Mouse (Mus musculus) urinary bladder, adult 18-20 months (tissue): ENCODE measurements at regions not wholly inside any gene's neighbourhood (a gene's known extent, or its start where the extent isn't known, plus 50 kb on each side); places are given as distances from the start of the nearest gene placed in this dataset.

Experiments used
- DNase-seq, 2 experiments: peaks; one replicate each; pipeline ENCODE4 v3.0.0; 2022; ENCODE audit warnings: low spot score in 2 of 2, mixed read lengths in 2 of 2

DNA sequence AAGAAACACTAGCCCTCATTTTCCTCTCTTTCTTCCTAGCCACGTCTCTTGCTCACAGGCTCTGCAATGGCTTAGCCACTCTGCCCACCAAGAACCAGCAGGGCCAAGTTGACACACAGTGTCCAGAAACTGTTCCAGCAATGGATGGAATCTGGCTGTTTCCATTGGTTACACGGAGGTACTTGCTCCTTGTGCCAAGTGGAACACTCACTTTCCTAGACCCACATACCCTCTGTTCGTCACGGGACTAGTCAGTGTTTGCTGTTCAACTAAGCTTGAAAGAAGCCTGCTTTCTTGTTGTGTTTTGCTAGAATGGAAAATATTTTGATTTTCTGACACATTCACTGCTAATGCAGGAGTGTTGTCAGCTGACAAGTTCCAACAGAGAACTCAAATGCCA is 575.7 kb upstream of the Gulo start:
- no peak for DNase-seq

DNA sequence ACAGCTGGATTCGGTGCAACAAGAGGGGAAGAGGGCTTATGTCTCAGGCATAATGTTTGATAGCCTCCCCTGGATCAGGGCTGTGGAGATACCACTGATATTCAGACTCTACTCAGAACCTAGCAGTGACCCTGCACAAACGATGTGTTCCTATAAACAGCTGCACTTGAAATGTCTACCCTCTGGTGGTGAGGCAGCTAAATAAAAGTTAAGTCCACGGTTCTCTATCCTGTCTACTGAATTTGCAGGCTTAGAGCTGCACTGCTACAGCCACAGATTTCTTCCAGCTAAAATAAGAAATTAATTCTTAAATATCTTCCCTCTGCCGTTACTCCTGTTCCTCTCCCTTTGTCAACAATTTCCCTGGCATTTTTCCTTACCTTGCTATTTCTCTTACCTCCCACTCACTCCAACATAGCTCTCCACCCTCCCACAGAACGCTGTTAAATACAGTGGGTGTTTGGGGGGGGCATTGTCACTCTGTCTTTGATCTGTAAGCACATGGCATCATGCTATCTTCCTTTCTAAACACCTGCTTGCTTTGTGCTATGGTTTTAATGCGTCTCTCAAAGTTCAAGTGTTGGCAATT is 571.0 kb upstream of the Gulo start:
- no peak for DNase-seq

DNA sequence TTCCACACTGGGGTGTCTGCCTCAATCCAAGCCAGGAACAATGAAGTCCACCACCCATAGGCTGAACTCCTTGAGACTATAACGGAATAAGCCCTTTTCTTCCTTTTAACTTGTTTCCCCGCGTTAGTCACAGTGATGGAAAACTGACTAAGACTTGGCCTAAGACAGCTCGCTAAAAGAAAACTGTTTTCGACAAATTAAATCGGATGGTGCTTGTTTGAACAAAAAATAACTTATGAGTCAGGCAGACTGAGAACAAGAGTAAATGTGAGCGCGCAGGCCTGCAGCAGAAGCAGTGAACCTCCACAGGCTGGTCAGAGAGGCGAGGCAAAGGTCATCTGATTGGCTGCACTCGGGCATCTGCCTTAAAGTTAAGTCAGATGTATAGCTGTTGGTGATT is 557.6 kb upstream of the Gulo start:
- DNase-seq: peak in 1 of 2 experiments; percentile 4

DNA sequence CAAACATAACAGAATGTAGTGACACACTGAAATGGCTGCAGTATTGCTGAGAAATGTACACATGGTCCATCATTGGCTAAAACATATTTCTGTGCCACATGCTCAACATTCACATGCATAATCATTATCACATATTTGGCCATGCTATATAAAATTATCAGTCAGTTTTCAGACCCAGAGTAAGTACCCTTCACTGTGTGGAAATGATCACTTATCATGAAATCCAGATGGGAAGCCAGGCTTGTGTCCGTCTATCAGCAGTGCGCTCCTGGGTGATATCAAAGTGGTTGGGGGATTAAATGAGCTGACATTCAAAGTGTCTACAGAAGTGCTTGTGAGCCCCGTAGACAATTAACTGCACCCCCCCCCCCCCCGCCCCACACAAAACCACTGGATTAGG is 553.7 kb upstream of the Gulo start:
- DNase-seq: no peak

DNA sequence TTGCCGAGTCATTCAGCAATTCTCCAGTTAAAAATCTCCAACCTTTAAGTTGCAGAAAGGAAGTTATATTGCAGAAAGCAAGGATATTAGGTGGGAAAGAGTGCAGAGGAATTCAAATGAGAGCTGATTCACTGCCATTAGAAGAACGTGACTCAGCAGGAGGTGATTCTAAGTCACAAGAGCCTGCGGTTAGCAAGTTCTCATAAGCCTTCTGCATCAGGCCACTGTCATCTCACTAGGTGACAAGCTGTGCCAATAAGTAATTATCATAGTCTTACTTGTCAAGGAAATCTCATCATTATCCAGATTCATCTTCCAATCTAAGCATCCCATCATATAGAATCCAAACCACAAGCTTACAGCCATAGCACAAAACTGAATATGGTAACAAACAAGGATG is 552.7 kb upstream of the Gulo start:
- no peak for DNase-seq

DNA sequence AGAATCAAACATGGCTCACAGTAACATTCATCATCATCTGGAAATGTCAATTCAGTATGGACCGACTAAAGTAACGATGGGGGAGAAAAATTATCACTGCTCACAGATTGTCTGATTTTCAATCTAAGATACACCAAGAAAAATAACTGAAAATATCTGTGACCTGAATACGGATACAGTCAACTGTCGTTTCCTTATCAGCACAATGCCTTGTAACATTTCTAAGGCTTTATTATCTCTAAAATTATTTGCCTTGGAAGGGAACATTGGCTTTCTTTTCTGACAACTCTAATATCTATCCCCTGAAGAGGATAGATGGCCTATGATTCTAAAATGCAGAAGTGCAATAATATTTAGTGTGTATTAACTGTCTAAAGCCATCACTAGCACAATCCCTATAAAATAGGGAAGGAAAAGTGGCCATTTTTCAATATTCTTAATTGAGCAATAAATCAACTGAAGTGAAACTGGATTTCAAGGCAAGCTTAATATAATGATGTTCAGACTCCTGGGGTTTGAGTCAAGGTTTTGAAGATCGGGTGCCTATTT is 552.1 kb upstream of the Gulo start:
- DNase-seq: no peak

DNA sequence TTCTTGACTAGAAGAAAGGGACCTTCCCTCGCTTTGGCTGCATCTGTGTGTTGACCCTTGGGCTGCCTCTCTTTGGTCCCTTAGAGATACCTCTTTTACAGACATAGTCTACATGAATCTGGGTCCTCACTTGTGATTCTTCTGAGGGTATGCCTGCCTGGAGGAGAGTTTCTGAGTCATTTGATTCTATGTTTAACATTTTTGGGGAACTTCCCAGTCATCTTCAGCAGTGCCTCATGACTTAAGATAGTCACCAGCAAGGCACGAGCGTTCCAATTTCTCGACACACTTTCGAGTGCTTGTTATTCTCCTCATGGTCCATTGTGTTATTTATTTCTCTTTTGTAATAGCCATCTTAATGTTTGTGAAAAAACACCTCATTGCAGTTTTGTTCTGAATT is 549.4 kb upstream of the Gulo start:
- no peak for DNase-seq

DNA sequence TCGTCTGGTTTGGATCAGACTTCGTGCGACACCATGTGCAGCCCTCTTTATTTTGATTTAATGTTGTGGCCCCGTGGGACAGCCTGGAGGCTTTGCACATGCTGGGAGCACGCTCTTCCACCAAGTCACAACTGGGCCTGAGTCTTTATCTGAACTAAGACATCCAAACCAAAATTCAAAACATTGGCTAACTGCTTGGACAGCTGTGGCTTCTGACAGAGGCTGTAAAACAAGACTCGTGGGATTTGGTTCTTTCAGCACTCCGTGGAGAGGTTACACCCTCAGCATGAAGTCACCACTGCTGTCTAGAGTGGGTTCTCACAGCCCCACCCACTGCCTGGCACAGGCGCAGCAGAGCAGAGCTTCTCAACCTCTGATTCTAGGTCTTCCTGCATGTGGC is 548.6 kb upstream of the Gulo start:
- peak in 1 of 2 experiments; percentile 43 for DNase-seq

DNA sequence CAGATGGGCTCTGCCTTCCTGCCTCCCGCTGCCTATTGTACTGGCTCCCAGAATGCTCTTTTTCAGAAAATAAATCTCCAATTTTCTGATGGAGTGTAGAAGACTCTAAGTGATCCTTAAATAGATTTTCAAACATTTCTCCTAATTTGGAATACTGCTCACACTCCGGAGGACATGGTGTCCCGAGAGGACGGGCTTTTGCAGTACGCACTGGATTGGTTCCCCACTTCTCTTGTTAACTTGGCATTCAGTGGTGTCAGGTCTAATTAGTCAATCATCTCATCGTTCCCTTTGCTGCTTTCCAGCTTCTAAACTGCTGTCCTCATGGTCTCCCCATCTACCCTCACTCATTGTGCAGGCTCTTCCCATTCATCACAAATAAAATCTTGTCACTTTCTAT is 529.5 kb upstream of the Gulo start:
- DNase-seq: no peak

DNA sequence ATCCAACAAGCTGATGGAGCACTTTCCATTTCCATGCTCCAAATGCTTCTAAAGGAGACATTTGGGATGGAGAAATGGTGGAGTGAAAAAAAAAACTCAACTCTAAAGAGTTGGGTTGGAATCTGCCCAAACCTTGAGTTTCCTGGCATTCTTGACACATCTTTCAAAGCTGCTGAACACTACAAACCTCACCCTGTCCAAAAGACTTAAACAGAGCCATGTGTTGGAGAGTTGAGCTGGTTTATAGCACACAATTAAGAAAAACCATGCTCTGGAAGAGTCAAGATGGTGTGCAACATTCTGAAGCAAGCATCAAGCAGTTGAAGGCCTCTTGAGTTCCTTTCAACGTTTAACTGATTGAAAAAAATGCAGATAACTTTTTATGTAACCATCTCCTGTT is 525.7 kb upstream of the Gulo start:
- DNase-seq: no peak

DNA sequence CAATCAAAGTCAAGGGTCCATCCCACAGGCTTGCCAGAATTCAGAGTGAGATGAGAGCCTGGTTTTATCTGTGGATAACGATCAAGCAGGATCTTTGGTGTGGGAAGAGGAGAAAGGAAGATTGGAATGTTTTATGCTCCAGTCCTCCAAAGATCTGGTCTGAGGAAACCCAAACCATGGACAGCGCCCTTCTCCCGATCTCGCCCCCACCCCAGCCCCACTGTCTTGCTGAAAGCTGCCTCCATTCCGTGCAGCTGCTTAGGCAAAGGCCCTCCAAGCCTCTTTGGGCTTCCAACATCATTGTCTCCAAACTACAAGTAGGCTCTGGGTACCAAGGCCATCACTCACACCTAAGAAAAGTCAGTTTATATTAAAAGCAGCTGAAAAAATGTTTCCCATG is 519.1 kb upstream of the Gulo start:
- no peak for DNase-seq

DNA sequence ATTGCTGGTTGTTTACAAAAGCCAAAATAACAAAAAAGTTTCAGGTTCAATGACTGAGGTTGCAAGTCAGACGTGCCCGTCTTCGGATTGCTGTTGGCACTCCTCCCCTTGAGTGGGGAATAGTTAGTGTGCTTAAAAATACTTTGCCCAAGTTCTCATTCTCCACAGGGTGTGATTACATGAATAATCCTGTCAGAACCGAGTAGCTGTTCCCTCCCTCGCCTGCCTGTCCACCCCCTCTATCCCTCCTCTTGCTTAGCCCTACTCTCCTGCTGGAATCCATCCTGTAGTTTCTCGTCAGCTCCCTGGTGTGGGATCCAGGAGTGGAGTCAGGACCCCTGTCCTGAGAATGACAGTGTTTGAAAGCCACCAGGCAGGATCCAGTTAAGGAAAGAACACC is 518.1 kb upstream of the Gulo start:
- no peak for DNase-seq

DNA sequence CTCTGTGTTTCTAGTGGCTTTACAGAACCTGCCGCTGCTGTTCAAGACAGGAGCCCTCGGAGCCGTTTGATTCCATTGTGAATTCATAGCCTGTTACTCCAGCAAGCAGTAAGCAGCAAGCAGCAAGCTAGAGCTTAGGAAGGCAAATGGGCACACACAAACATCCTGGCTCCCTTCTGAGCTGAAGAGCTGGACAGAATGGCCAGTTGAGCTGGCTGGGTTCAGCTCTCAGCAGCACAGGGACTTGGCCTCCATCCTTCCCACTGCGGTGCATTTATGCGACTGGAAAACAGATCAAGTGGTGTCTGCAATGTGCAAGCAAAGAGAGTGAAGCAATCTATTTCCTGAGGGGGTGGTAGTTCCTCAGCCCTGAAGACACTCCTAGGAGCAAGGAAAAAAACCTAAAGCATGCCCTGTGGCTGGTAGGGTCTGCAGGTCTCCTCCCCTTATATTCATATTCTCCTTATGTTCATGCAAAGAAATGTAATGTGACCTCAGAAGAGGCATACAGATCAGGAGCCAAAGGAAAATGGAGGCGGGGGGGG is 513.9 kb upstream of the Gulo start:
- no peak for DNase-seq

DNA sequence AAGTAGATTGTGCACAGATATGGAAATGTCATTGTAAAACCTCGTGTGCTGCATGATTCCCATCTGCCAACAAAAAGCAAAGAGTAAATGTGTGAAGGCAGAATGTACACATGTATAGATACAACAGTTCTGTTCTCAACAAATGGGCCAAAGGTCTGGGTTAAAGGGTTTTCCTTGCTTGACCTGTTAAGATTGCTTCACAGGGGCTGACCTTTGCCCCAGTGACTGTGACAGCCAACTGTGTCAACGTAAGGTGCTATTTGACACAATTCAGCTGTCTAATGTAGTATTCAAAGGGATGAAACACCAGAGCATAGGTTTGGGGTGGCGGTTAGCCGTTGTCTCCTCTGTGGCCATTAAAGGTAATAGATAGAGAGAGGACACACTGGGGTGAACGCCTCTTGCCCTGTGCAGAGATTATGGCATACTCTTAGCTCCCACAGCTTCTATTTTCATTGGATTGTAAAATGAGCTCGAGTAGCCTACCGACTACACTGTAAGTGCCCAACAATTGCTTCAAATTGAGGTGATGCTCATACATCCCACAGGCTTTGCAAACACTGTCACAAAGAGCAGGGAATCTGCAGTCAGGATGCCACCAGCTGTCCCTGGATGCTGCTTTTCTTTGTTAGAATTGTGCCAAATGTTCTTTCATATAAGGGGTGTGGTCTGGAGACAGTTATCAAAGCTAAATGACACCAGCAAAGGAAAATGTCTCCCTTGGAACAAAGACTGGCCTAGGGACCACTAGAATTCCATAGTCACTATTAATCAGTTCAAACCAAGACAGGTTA is 513.0 kb upstream of the Gulo start:
- no peak for DNase-seq

DNA sequence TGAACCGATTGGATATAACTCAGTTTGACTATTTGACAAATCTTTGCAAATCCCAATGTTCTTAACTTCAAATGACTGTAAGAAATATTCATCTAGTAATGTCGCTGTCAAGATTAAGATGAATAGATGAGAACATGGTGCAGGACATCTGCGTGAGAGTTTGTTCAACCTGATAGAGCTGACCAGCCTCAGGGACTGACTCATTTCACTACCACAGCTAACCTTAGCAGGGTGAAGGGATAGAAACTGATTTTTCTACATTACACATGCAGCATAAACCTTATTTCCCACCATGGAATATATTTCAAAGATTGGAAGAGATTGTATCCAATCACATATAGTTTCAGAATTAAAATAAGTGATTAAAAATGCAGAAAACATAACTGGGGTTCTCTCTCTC is 507.8 kb upstream of the Gulo start:
- DNase-seq: no peak

DNA sequence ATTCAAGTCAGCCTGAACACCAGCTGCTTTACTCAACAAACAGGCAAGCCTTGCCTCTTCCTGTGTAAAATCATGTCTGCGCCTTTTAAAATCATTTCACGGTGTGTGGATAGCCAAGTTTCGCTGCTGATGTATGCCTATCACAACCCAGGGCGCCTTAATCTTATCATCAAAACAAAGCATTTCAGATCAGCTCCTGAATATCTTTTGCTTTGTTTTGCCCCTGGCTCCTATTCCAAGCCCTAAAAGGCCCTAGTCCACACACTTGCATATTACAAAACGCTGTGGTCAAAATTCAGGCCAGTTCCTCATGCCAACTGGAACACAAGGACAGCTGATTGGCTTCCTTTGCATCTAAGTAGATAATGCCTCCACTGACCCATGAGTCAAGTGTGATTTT is 501.7 kb upstream of the Gulo start:
- DNase-seq: no peak

DNA sequence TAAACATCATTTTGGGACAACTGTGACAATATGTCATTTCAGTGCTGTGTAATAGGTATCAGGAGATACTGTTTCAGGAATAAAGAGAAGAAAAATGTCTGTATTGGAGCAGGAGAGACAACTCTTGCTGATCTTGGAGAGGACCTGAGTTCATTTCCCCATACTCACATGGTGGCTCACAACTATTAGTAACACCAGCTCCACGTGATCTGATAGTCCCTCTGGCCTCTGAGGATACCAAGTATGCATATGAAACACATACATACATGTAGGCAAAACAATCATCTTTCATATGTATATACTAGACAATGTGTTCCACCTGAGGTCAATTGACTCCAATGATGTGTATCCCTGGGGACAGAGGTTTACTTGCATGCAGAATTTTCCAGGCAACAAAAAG is 501.2 kb upstream of the Gulo start:
- no peak for DNase-seq

DNA sequence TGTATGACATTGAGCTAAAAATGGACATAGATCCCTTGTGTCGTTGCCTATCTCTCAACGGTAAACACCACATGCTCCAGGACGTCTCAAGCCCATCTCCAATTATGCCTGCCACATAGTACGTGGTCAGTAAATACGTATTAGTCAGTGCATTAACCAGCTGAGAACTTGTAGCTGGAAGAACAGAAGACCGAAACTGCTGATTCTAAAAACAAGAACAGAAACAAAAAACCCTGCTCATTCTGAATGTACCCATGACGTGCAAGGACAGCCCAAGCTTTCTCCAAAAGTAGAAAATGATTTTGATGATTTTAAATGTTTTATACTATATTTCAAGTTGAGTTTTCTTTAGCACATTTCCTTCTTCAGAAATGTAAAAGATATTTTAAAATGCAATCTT is 500.7 kb upstream of the Gulo start:
- no peak for DNase-seq

DNA sequence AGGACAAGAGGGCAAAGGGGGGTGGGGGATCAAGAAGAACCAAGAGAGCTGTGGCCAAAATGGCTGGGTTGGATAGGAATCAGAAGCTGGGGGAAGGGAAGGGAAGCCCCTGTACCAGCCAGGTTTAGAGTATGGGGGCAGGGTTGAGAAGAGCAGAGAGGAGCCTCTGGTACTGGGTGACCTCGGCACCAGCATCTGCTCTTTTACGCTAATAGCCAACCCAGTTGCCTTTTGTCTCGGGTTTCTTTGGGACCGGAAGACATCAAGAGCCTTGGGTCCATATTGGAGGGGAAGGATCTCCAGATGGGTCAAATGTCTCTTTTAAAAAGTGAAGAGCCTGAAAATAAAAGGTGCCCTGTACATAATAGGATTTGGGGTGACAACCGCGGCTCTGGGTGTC is 493.0 kb upstream of the Gulo start:
- DNase-seq: no peak

DNA sequence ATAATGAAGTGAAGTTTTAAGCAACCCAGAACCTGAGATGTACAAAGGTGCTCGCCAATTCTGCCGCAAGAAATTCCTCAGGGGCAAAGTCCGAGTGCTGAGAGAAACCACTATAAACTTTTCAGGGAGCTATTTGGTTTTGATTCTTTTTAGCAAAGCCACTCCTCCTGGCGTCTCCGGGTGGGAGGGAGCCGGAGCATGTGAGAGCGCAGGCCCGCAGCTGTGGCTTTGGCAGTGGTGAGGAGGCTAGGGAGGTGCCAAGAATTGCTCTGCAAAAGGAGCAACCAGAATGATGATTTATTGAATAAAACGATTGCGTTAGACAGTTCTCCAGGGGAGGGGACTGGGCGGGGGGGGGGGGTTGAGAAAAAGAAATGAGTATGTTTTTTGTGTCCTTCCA is 490.9 kb upstream of the Gulo start:
- peak in 1 of 2 experiments; percentile 47 for DNase-seq

DNA sequence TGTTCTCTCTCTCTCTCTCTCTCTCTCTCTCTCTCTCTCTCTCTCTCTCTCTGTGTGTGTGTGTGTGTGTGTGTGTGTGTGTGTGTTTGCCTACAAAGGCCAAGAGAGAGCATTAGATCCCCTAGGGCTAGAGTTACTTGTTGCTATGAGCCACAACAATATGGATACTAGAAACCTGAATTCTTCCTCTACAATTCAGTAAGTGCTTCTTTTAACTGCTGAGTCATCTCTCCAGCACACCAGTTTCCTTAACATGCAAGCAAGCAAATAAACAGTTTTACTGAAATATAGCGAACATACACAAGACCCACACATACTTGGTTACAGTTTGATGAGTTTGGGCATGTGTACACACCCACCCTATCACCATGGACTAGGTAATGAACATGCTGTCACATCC is 486.1 kb upstream of the Gulo start:
- DNase-seq: no peak

DNA sequence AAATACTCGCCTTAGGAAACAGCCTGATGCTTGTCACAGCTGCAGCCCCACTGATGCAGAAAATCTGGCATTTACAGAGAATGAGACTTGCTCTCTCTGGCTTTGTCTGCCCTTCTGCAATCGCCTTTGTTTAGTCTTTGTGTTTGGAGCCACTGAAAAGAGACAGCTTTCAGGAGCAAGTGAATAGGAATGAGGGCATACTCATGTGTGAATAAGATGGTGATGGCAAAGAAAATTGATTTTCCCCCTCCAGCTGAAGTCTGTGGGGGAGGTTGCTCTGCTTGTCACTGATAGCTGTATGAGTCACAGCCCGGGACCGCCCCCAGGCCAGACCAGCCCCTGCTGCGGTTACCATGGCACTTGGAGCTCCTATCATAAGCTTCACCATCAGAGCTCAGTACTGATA is 485.5 kb upstream of the Gulo start:
- no peak for DNase-seq

DNA sequence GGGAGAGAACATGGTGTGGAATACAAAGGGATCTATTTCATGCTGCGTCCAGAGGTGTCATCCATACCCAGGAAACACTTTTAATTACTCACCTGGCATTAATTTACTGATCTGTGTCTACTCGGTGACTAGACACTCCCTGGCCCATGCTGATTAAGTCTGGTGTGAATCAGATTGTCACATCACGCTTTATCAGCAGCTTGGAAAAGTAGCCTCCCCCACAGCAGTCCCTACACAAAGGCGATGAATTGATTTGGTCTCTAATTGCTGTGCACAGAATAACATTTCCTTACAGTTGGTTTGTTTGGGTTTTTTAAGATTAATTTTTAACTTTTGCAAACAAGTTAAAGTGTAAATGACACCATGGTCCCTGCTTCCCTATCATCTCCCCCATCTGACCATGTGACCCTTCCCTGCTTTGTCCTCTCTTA is 484.7 kb upstream of the Gulo start:
- DNase-seq: no peak
